In genomic region chr14:101630548-101630947, GRCm38 (mm10) we compare ENCODE assay signal across 19 mouse cellular contexts. TPM values are rescaled to one million over a fixed set of nuclear protein-coding genes. Genes with fewer than 3 reads are reported as not detected.
DNase-seq lines count a peak whose midpoint lies in the region; TF ChIP-seq lines count a peak whose summit lies in the region.
"Had no signal": no experiment of that assay in that cellular context is flagged by ENCODE, and none has a peak within 500 bp of the region (broad histone marks: within the 10 kb centered on the region; RNA-seq: fewer than 3 reads in every experiment).

No protein-coding gene starts in this region.

- H3K36me3 ChIP-seq in CH12.LX (replicated peaks in 1 of 2; ENCODE audit: control insufficient read depth in 1 of 2, insufficient read depth in 1 of 2, low read length in 1 of 2) (peaks cover 23 to 41% of the 10 kb centered on the region in 2 experiments), ES-E14 (ENCODE audit: control insufficient read depth, insufficient read depth, low read length, poor library complexity, severe bottlenecking) (0 out of 2 replicates have a peak, but pooled peaks cover 2% of the 10 kb centered on the region)

- in situ Hi-C loops in CH12.LX (cut with MboI; ENCODE audit: low pct_ligation_motif_present, low pct_unique_long_range_greater_than_20kb, low sequenced_read_pairs): no loop called here
- in situ Hi-C loops in ES-E14 (cut with MboI; ENCODE audit: low sequenced_read_pairs in 2 of 2, unreplicated experiment in 2 of 2): no loop called here

- peaks cover 0 to 10% of the 10 kb centered on the region in 2 experiments; a peak in 2 of 4 replicates for H3K4me1 ChIP-seq in CH12.LX (ENCODE audit: control insufficient read depth in 1 of 2, insufficient read depth in 2 of 2)
- H3K4me1 ChIP-seq in ES-E14 (ENCODE audit: control insufficient read depth in 2 of 2, insufficient read depth in 2 of 2, low read length in 2 of 2, poor library complexity in 1 of 2): no peaks in the 10 kb centered on the region

- no peak overlapping the region for H3K9ac ChIP-seq in CH12.LX (ENCODE audit: insufficient read depth, low read depth)
- H3K9ac ChIP-seq in ES-E14 (ENCODE audit: insufficient read depth, low read depth, low read length, poor library complexity, severe bottlenecking): no peak overlapping the region

- no peaks in the 10 kb centered on the region for H3K79me2 ChIP-seq in CH12.LX (replicated peaks; ENCODE audit: control insufficient read depth, extremely low read depth, insufficient read depth, poor library complexity, severe bottlenecking)

- TF ChIP-seq EP300 in CH12.LX (IDR thresholded peaks at IDR 0.05; ENCODE audit: low read length): no peak

- TF ChIP-seq POLR2A in CH12.LX (IDR thresholded peaks at IDR 0.05; ENCODE audit: low read depth, low read length): no peak

- no peak overlapping the region for H3K4me3 ChIP-seq in CH12.LX (replicated peaks in 1 of 3; ENCODE audit: low read depth in 2 of 3, low read length in 2 of 3, poor library complexity in 1 of 3)
- no peak overlapping the region for H3K4me3 ChIP-seq in ES-E14 (ENCODE audit: insufficient read depth in 1 of 2, low read depth in 1 of 2, low read length in 2 of 2, poor library complexity in 1 of 2, severe bottlenecking in 1 of 2)

- H3K4me2 ChIP-seq in CH12.LX (ENCODE audit: insufficient read depth, low read depth, poor library complexity, severe bottlenecking): no peak overlapping the region

- peak; percentile 31 for DNase-seq in CH12.LX (ENCODE audit: extremely low read depth)
- no peak for DNase-seq in ES-E14 (ENCODE audit: low read depth, low spot score)
- DNase-seq in cerebellum, postnatal 4 days (ENCODE audit: low spot score in 2 of 2): no peak
- no peak for DNase-seq in gastrocnemius, adult 8-10 months (ENCODE audit: low spot score in 2 of 2)
- DNase-seq: adrenal gland, adult 2 months; adrenal gland, adult 8-10 months; adrenal gland, postnatal 10 days; adrenal gland, postnatal 14 days; adrenal gland, postnatal 25 days; adrenal gland, postnatal 36 days; B cell, adult 2 months; cerebellum, adult 11 months; cerebellum, adult 11-12 months; cerebellum, adult 18-20 months; cerebellum, adult 2 months; cerebellum, adult 8-10 months had no signal

- TF ChIP-seq RAD21 in CH12.LX (IDR thresholded peaks at IDR 0.05; ENCODE audit: low read depth, low read length): no peak

- no peaks in the 10 kb centered on the region for H3K27me3 ChIP-seq in CH12.LX (replicated peaks)
- H3K27me3 ChIP-seq: Patski had no signal

- H3K9me3 ChIP-seq in CH12.LX (replicated peaks; ENCODE audit: low read length): no peaks in the 10 kb centered on the region
- H3K9me3 ChIP-seq in ES-E14 (ENCODE audit: control insufficient read depth, insufficient read depth, low read depth, low read length): no peaks in the 10 kb centered on the region
- H3K9me3 ChIP-seq: G1E had no signal

- H3K27ac ChIP-seq in CH12.LX (ENCODE audit: insufficient read depth, low read depth) (no peak overlapping the region), ES-E14 (ENCODE audit: insufficient read depth, low read depth, low read length, poor library complexity, severe bottlenecking) (no peak overlapping the region)

- TF ChIP-seq CTCF in CH12.LX (conservative IDR thresholded peaks at IDR 0.05 in 1 of 2, IDR thresholded peaks at IDR 0.05 in 1 of 2; ENCODE audit: low read depth in 2 of 2, low read length in 2 of 2): no peak

- dilution Hi-C loops in CH12.LX (cut with MboI; ENCODE audit: extremely low pct_ligation_motif_present, extremely low pct_unique_long_range_greater_than_20kb, low sequenced_read_pairs): no loop called here

TF ChIP-seq in CH12.LX, 34 proteins besides CTCF, POLR2A, EP300 and RAD21:
- TF ChIP-seq ZNF384 (IDR thresholded peaks at IDR 0.05; ENCODE audit: low read depth, low read length): peak; percentile 69
- no peak for TF ChIP-seq NRF1 (IDR thresholded peaks at IDR 0.05; ENCODE audit: low read depth, low read length)

TF ChIP-seq in ES-E14, 5 proteins besides CTCF, POLR2A, EP300 and RAD21:
- peak; percentile 72 for TF ChIP-seq ZNF384 (IDR thresholded peaks at IDR 0.05; ENCODE audit: low read depth, low read length)
- no peak for TF ChIP-seq ZC3H11A (IDR thresholded peaks at IDR 0.05; ENCODE audit: borderline replicate concordance, low read depth, low read length)

RNA-seq across cellular contexts. Expression of gene Commd6, which starts 9.9 kb away (rescaled TPM):
- total RNA-seq in CH12.LX (2012; rRNA removed) (53.0 and 56.6 TPM in 2 replicates), CH12.LX (2014; rRNA removed) (125 and 128 TPM in 2 replicates), ES-E14 (2012; rRNA removed) (19.1 and 25.7 TPM in 2 replicates)
- polyA plus RNA-seq in CH12.LX (2012; ENCODE audit: insufficient read length, low read depth): 59.8 and 75.4 TPM in 2 replicates
- total RNA-seq in gastrocnemius, adult 8-10 months (2022): 10 to 100 TPM; 11.1 to 16.8 (median 16.2) TPM

RNA-seq across cellular contexts. Expression of gene Tbc1d4, which starts 21.6 kb away (rescaled TPM):
- total RNA-seq in CH12.LX (2012; rRNA removed) (18.5 and 20.6 TPM in 2 replicates), CH12.LX (2014; rRNA removed) (72.9 and 76.5 TPM in 2 replicates), ES-E14 (2012; rRNA removed) (1.1 and 1.8 TPM in 2 replicates)
- 64.3 and 71.0 TPM in 2 replicates for polyA plus RNA-seq in CH12.LX (2012; ENCODE audit: insufficient read length, low read depth)
- 10 to 100 TPM; 39.7 to 48.0 (median 43.0) TPM for total RNA-seq in gastrocnemius, adult 8-10 months (2022)
- total RNA-seq: MEL had no signal
- polyA plus RNA-seq: G1E had no signal

RNA-seq across cellular contexts. Expression of gene Uchl3, which starts 23.2 kb away (rescaled TPM):
- total RNA-seq in CH12.LX (2012; rRNA removed): 101 and 114 TPM in 2 replicates
- 326 and 362 TPM in 2 replicates for total RNA-seq in CH12.LX (2014; rRNA removed)
- 165 and 169 TPM in 2 replicates for polyA plus RNA-seq in CH12.LX (2012; ENCODE audit: insufficient read length, low read depth)
- total RNA-seq in ES-E14 (2012; rRNA removed): 64.2 and 82.2 TPM in 2 replicates
- total RNA-seq in gastrocnemius, adult 8-10 months (2022): 10 to 100 TPM; 29.3 to 30.8 (median 29.6) TPM
